Mouse (Mus musculus) heart, postnatal 0 days (tissue): ENCODE measurements around the gene Polk.

Experiments
- CTCF ChIP-seq: IDR thresholded peaks from 2 replicates; pipeline ENCODE4 v1.5.1; 2016; ENCODE audit warnings: antibody characterized with exemption, control low read depth, low read depth
- EP300 ChIP-seq: IDR thresholded peaks from 2 replicates; pipeline ENCODE4 v1.6.1; 2016; ENCODE audit warnings: antibody characterized with exemption, low read depth

- TF ChIP-seq CTCF: no peak
- TF ChIP-seq EP300: no peak
These were observed 79.7 kb downstream of the Polk start for GRCm38 (mm10) chr13:96462644-96463043.
